Mouse (Mus musculus) small intestine, adult 2 months (tissue): ENCODE measurements around the gene Dirc2.

Experiments used
- CTCF ChIP-seq: fragments of 200-500 bp; IDR thresholded peaks from 2 replicates; pipeline ENCODE4 v1.5.1; 2012; ENCODE audit warnings: low read depth, mild to moderate bottlenecking, control low read depth, inconsistent platforms, low read length, moderate library complexity, mixed read lengths; ENCODE audit not compliant: insufficient replicate concordance, insufficient read length; ENCODE audit errors: extremely low read depth
- POLR2A ChIP-seq: fragments of 200-500 bp; IDR thresholded peaks from 2 replicates; pipeline ENCODE4 v1.6.1; 2012; ENCODE audit warnings: low read depth, mild to moderate bottlenecking, control low read depth, inconsistent platforms, low read length, moderate library complexity

DNA sequence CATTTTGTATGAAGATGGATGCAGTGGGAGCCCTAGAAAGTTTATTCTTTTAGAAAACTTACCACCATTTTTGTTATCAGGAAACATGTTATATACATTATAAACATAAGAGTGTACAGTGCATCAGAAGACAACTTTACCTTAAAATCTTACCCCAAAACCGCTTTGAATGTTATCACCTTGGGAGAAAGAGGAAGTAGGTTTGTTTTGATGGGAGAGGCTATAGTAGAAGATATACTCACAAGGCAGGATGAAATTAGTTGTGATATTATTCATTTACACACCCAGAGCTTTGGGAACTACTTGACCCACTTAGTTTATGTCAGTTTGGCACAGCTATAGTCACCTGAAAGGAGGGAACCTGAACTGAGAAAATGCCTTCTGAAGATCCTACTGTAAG lies 6.7 kb upstream of the Dirc2 start:
- TF ChIP-seq CTCF (no peak), POLR2A (no peak)
